ENCODE assay signal across 10 mouse cellular contexts in genomic region chr12:33928331-33929192, GRCm38 (mm10). TPM values are rescaled to one million over a fixed set of nuclear protein-coding genes. Genes with fewer than 3 reads are reported as not detected.
DNase-seq lines count a peak whose midpoint lies in the region; ATAC-seq and TF ChIP-seq lines count a peak whose summit lies in the region.
"Had no signal": no experiment of that assay in that cellular context is flagged by ENCODE, and none has a peak within 500 bp of the region (broad histone marks: within the 10 kb centered on the region; RNA-seq: fewer than 3 reads in every experiment).

Gene Ferd3l, plus strand, starts transcription at chr12:33928425.

- peak; percentile 30; the same call in 1 of the 2 replicates for ATAC-seq in hindbrain, embryonic 11.5 days (ENCODE audit: low FRiP score)
- peak; percentile 23; the same call in 1 of the 2 replicates for ATAC-seq in midbrain, embryonic 12.5 days (ENCODE audit: low FRiP score, low read depth)

- H3K9ac ChIP-seq in ES-Bruce4 (ENCODE audit: low read depth, poor library complexity, severe bottlenecking), result no peak within 1 kb of the TSS
- no peak within 1 kb of the TSS for H3K9ac ChIP-seq in hindbrain, embryonic 11.5 days (ENCODE audit: low read depth, low read length)
- peak within 1 kb of the TSS; percentile 47 for H3K9ac ChIP-seq in midbrain, embryonic 12.5 days (replicated peaks)

- peaks cover 2% of the 10 kb centered on the region for H3K27me3 ChIP-seq in ES-Bruce4 (ENCODE audit: control insufficient read depth, insufficient read depth, low read length, poor library complexity, severe bottlenecking)
- H3K27me3 ChIP-seq in hindbrain, embryonic 11.5 days (ENCODE audit: control insufficient read depth, insufficient read depth, low read length), result peaks cover 23% of the 10 kb centered on the region
- peaks cover 31% of the 10 kb centered on the region for H3K27me3 ChIP-seq in midbrain, embryonic 12.5 days
- H3K27me3 ChIP-seq in cerebellum, adult 2 months (ENCODE audit: control insufficient read depth, insufficient read depth, low read length), result peaks cover 3% of the 10 kb centered on the region; the same call in 1 of the 2 replicates

- no peak for TF ChIP-seq EP300 in ES-Bruce4 (IDR thresholded peaks at IDR 0.05; ENCODE audit: insufficient read depth, low read depth, low read length)

- no peaks in the 10 kb centered on the region for H3K4me1 ChIP-seq in ES-Bruce4 (ENCODE audit: control insufficient read depth, insufficient read depth, low read length)
- 0 out of 2 replicates have a peak, but pooled peaks cover 3% of the 10 kb centered on the region for H3K4me1 ChIP-seq in hindbrain, embryonic 11.5 days (replicated peaks; ENCODE audit: control insufficient read depth, insufficient read depth, low read length)
- peaks cover 19% of the 10 kb centered on the region for H3K4me1 ChIP-seq in midbrain, embryonic 12.5 days
- H3K4me1 ChIP-seq in cerebellum, adult 2 months (ENCODE audit: control insufficient read depth, insufficient read depth, low read length), result no peaks in the 10 kb centered on the region

- TF ChIP-seq POLR2A in ES-Bruce4 (IDR thresholded peaks at IDR 0.05; ENCODE audit: insufficient read depth, low read length), result no peak
- no peak for TF ChIP-seq POLR2A in brain, embryonic 14.5 days (IDR thresholded peaks at IDR 0.05; ENCODE audit: borderline replicate concordance, extremely low read depth, insufficient read depth, insufficient read length, poor library complexity, severe bottlenecking)
- no peak for TF ChIP-seq POLR2A in cerebellum, adult 2 months (IDR thresholded peaks at IDR 0.05; ENCODE audit: borderline replicate concordance, insufficient read depth, low read length)

- no peaks in the 10 kb centered on the region for H3K36me3 ChIP-seq in ES-Bruce4 (ENCODE audit: control insufficient read depth, insufficient read depth, low read length, poor library complexity, severe bottlenecking)
- no peaks in the 10 kb centered on the region for H3K36me3 ChIP-seq in hindbrain, embryonic 11.5 days (ENCODE audit: control insufficient read depth, insufficient read depth, low read length)
- H3K36me3 ChIP-seq in midbrain, embryonic 12.5 days, result no peaks in the 10 kb centered on the region

- peak within 1 kb of the TSS; percentile 39 for H3K4me2 ChIP-seq in hindbrain, embryonic 11.5 days (replicated peaks; ENCODE audit: low read depth, low read length)
- H3K4me2 ChIP-seq in midbrain, embryonic 12.5 days (replicated peaks), result peak within 1 kb of the TSS; percentile 60

- WGBS in hindbrain, embryonic 11.5 days, result under 1% methylated on average over 39 of the region's 39 CpGs
- WGBS in midbrain, embryonic 12.5 days, result under 1% methylated on average over 39 of the region's 39 CpGs
- WGBS in cerebellum, adult 2 months, result 2% methylated on average over 39 of the region's 39 CpGs

- peak within 1 kb of the TSS; percentile 13 for H3K4me3 ChIP-seq in ES-Bruce4 (ENCODE audit: low read depth, low read length)
- H3K4me3 ChIP-seq in hindbrain, embryonic 11.5 days (ENCODE audit: low read depth, low read length), result peak within 1 kb of the TSS; percentile 33
- peak within 1 kb of the TSS; percentile 37 for H3K4me3 ChIP-seq in midbrain, embryonic 12.5 days
- no peak within 1 kb of the TSS for H3K4me3 ChIP-seq in cerebellum, adult 2 months (replicated peaks; ENCODE audit: insufficient read depth, low read depth, low read length)
- H3K4me3 ChIP-seq: megakaryocyte, embryonic 14.5 days had no signal

- no peak for TF ChIP-seq CTCF in ES-Bruce4 (IDR thresholded peaks at IDR 0.05; ENCODE audit: low read depth, low read length)
- no peak for TF ChIP-seq CTCF in brain, embryonic 14.5 days (IDR thresholded peaks at IDR 0.05; ENCODE audit: borderline replicate concordance, extremely low read depth, insufficient read depth, insufficient read length)
- TF ChIP-seq CTCF in cerebellum, adult 2 months (IDR thresholded peaks at IDR 0.05; ENCODE audit: borderline replicate concordance, insufficient read depth, low read depth, low read length), result no peak

- H3K9me3 ChIP-seq in ES-Bruce4 (replicated peaks; ENCODE audit: control insufficient read depth, insufficient read depth, low read length, poor library complexity, severe bottlenecking), result no peaks in the 10 kb centered on the region
- no peaks in the 10 kb centered on the region for H3K9me3 ChIP-seq in hindbrain, embryonic 11.5 days (ENCODE audit: control insufficient read depth, low read length)
- no peaks in the 10 kb centered on the region for H3K9me3 ChIP-seq in midbrain, embryonic 12.5 days

- DNase-seq in brain, embryonic 14.5 days (ENCODE audit: low read depth), result peak; percentile 49
- peak; percentile 42 for DNase-seq in hindbrain, embryonic 11.5 days (ENCODE audit: low spot score)
- no peak for DNase-seq in yolk sac, embryonic 10.5 days (ENCODE audit: low spot score)
- DNase-seq in cerebellum, adult 2 months, result no peak
- DNase-seq in cerebellum, adult 8-10 months, result no peak
- DNase-seq: cerebellum, adult 9-10 months; gastrocnemius, postnatal 25 days had no signal

- H3K27ac ChIP-seq in ES-Bruce4 (ENCODE audit: insufficient read depth, low read length), result no peak within 1 kb of the TSS
- H3K27ac ChIP-seq in hindbrain, embryonic 11.5 days (ENCODE audit: low read depth, low read length), result no peak within 1 kb of the TSS
- no peak within 1 kb of the TSS for H3K27ac ChIP-seq in midbrain, embryonic 12.5 days (replicated peaks)
- H3K27ac ChIP-seq in cerebellum, adult 2 months (ENCODE audit: insufficient read depth, low read length), result no peak within 1 kb of the TSS

RNA-seq across cellular contexts. Expression of gene Ferd3l, which starts in this region (rescaled TPM):
- polyA plus RNA-seq in ES-Bruce4 (2011; ENCODE audit: insufficient read depth, insufficient read length, low read depth, missing spikeins), result not detected in 2 replicates
- polyA plus RNA-seq in brain, embryonic 14.5 days (2012; rRNA removed), result 0.86 and 0.96 TPM in 2 replicates
- 1.5 and 2.9 TPM in 2 replicates for polyA plus RNA-seq in hindbrain, embryonic 11.5 days (2014; fragmentation: Nextera tagmentation; extraction: Ambion mirVana)
- 1.4 and 4.3 TPM in 2 replicates for polyA plus RNA-seq in midbrain, embryonic 12.5 days (2016; fragmentation: Nextera tagmentation; extraction: Ambion mirVana)
- polyA plus RNA-seq in cerebellum, adult 2 months (2012; rRNA removed), result not detected in 2 replicates

Comparison
In these comparisons a context has a peak if more than half of its experiments do, and no peak if none do; other contexts are left out.
1. Peak in DNase-seq in brain, embryonic 14.5 days; RNA of the gene not detected or under 1 TPM.